In genomic region chr4:118548130-118548480, GRCm38 (mm10) we compare ENCODE assay signal across 10 mouse cellular contexts. TPM values are rescaled to one million over a fixed set of nuclear protein-coding genes. Genes with fewer than 3 reads are reported as not detected.
DNase-seq lines count a peak whose midpoint lies in the region; ATAC-seq and TF ChIP-seq lines count a peak whose summit lies in the region.
"Not testable (repeated sequence)": the region's sequence is repeated elsewhere in the genome, so short reads cannot be mapped to it uniquely, and the experiment has no call there.
"Had no signal": no experiment of that assay in that cellular context is flagged by ENCODE, and none has a peak within 500 bp of the region (broad histone marks: within the 10 kb centered on the region; RNA-seq: fewer than 3 reads in every experiment).

No protein-coding gene starts in this region.

- H3K4me3 ChIP-seq in gastrocnemius, adult 2 months; liver, embryonic 11.5 days (ENCODE audit: low read depth, low read length); neural tube, embryonic 11.5 days (ENCODE audit: low read depth, low read length): not testable (repeated sequence)

- not testable (repeated sequence) for H3K4me2 ChIP-seq in liver, embryonic 11.5 days; neural tube, embryonic 11.5 days (ENCODE audit: low read depth)

- not testable (repeated sequence) for H3K36me3 ChIP-seq in liver, embryonic 11.5 days (ENCODE audit: control insufficient read depth, insufficient read depth, low read length); neural tube, embryonic 11.5 days (ENCODE audit: control insufficient read depth, insufficient read depth, low read length)

- intact Hi-C loops in gastrocnemius, adult 2 months (cut with DNase I) = not testable (repeated sequence)

- H3K27me3 ChIP-seq in liver, embryonic 11.5 days (replicated peaks; ENCODE audit: control insufficient read depth, insufficient read depth, low read length); neural tube, embryonic 11.5 days (ENCODE audit: control insufficient read depth, insufficient read depth, low read length): not testable (repeated sequence)

- ATAC-seq in liver, embryonic 11.5 days (replicated peaks; ENCODE audit: low FRiP score); neural tube, embryonic 11.5 days (ENCODE audit: insufficient read depth, low FRiP score, low TSS enrichment): not testable (repeated sequence)

- not testable (repeated sequence) for TF ChIP-seq CTCF in gastrocnemius, adult 2 months (IDR thresholded peaks at IDR 0.05)

- H3K27ac ChIP-seq in gastrocnemius, adult 2 months; liver, embryonic 11.5 days (ENCODE audit: low read depth, low read length); neural tube, embryonic 11.5 days (ENCODE audit: low read depth, low read length): not testable (repeated sequence)

- peak; percentile 64 for DNase-seq in 416B (ENCODE audit: low read depth)
- DNase-seq in adrenal gland, postnatal 25 days = peak; percentile 24
- peak; percentile 85 for DNase-seq in embryo, embryonic 10 days (ENCODE audit: low spot score)
- peak; percentile 46 for DNase-seq in gastrocnemius, adult 2 months
- DNase-seq in induced T-regulatory cell, adult 2 months (ENCODE audit: low read depth) = peak; percentile 34
- DNase-seq in liver, embryonic 11.5 days (ENCODE audit: low spot score) = peak; percentile 86
- peak; percentile 56 for DNase-seq in neural tube, embryonic 11.5 days (ENCODE audit: low spot score)
- DNase-seq in testis, postnatal 10 days (ENCODE audit: low spot score) = peak; percentile 78

- H3K4me1 ChIP-seq in liver, embryonic 11.5 days (replicated peaks; ENCODE audit: control insufficient read depth, insufficient read depth, low read length); neural tube, embryonic 11.5 days (ENCODE audit: control insufficient read depth, insufficient read depth, low read length): not testable (repeated sequence)

- not testable (repeated sequence) for H3K9me3 ChIP-seq in liver, embryonic 11.5 days (ENCODE audit: control insufficient read depth, low read length); neural tube, embryonic 11.5 days (ENCODE audit: control insufficient read depth, low read length)

- H3K9ac ChIP-seq in liver, embryonic 11.5 days (ENCODE audit: low read depth, low read length); neural tube, embryonic 11.5 days (ENCODE audit: low read length): not testable (repeated sequence)

- WGBS in liver, embryonic 11.5 days = 83% methylated on average over 10 of the region's 10 CpGs
- 87% methylated on average over 10 of the region's 10 CpGs for WGBS in neural tube, embryonic 11.5 days

RNA-seq across cellular contexts. Expression of gene Tmem125, which starts 4.3 kb away (rescaled TPM):
- not detected in 2 replicates for total RNA-seq in adrenal gland, postnatal 25 days (2021)
- not detected for total RNA-seq in gastrocnemius, adult 2 months (2021)
- 0.70 and 0.94 TPM in 2 replicates for polyA plus RNA-seq in liver, embryonic 11.5 days (2014; fragmentation: Nextera tagmentation; extraction: Ambion mirVana)
- polyA plus RNA-seq in neural tube, embryonic 11.5 days (2014; fragmentation: Nextera tagmentation; extraction: Ambion mirVana) = 0.66 TPM in 1 of 2 replicates, not detected in the other
- polyA plus RNA-seq: erythroblast, embryonic 14.5 days had no signal

RNA-seq across cellular contexts. Expression of gene 2610528J11Rik, which starts 21.3 kb away (rescaled TPM):
- not detected in 2 replicates for total RNA-seq in adrenal gland, postnatal 25 days (2021)
- total RNA-seq in gastrocnemius, adult 2 months (2021) = not detected
- 4.8 and 6.1 TPM in 2 replicates for polyA plus RNA-seq in liver, embryonic 11.5 days (2014; fragmentation: Nextera tagmentation; extraction: Ambion mirVana)
- polyA plus RNA-seq in neural tube, embryonic 11.5 days (2014; fragmentation: Nextera tagmentation; extraction: Ambion mirVana) = 0.43 and 0.74 TPM in 2 replicates
- total RNA-seq: layer of hippocampus, postnatal 25 days had no signal

RNA-seq across cellular contexts. Expression of gene Tie1, which starts 58.2 kb away (rescaled TPM):
- 36.3 and 44.4 TPM in 2 replicates for total RNA-seq in adrenal gland, postnatal 25 days (2021)
- total RNA-seq in gastrocnemius, adult 2 months (2021) = 10 to 100 TPM; 12.6 to 18.5 TPM
- polyA plus RNA-seq in liver, embryonic 11.5 days (2014; fragmentation: Nextera tagmentation; extraction: Ambion mirVana) = 14.1 and 16.0 TPM in 2 replicates
- polyA plus RNA-seq in neural tube, embryonic 11.5 days (2014; fragmentation: Nextera tagmentation; extraction: Ambion mirVana) = 14.5 and 14.8 TPM in 2 replicates

Comparison
In these comparisons a context has a peak if more than half of its experiments do, and no peak if none do; other contexts are left out.
1. DNase-seq: peak in every context shown above with its lines; median percentile 86 in liver, embryonic 11.5 days; 85 in embryo, embryonic 10 days; 78 in testis, postnatal 10 days; 64 in 416B; 56 in neural tube, embryonic 11.5 days; 46 in gastrocnemius, adult 2 months; 34 in induced T-regulatory cell, adult 2 months; 24 in adrenal gland, postnatal 25 days.